Mouse (Mus musculus) gonadal fat pad, adult 2 months (tissue): ENCODE results near the gene Pxylp1. TPM values are rescaled to one million over a fixed set of nuclear protein-coding genes. Genes with fewer than 3 reads are reported as not detected.
"Not testable (repeated sequence)": the region's sequence is repeated elsewhere in the genome, so short reads cannot be mapped to it uniquely, and the experiment has no call there.

Source experiments
- DNase-seq: peaks from one replicate; pipeline ENCODE4 v3.0.0-alpha.2; 2012; ENCODE audit warnings: low read depth
- polyA plus RNA-seq: library from polyadenylated mRNA; depleted of rRNA; stranded (reverse); fragments of >200 nt; gene quantifications from 2 replicates; pipeline ENCODE4 v1.2.3, GENCODE M21; 2012; rRNA removed

The Pxylp1 gene
- 15.7 and 16.8 TPM in 2 replicates for polyA plus RNA-seq

- no peak for DNase-seq
Observed at GRCm38 (mm10) chr9:96892546-96892945, at the start of gene Pxylp1. TSS of gene Pxylp1 (minus strand) at chr9:96892669.

- DNase-seq: peak; percentile 68
Observed at GRCm38 (mm10) chr9:96938887-96939286, 46.4 kb upstream of the Pxylp1 start.

DNA sequence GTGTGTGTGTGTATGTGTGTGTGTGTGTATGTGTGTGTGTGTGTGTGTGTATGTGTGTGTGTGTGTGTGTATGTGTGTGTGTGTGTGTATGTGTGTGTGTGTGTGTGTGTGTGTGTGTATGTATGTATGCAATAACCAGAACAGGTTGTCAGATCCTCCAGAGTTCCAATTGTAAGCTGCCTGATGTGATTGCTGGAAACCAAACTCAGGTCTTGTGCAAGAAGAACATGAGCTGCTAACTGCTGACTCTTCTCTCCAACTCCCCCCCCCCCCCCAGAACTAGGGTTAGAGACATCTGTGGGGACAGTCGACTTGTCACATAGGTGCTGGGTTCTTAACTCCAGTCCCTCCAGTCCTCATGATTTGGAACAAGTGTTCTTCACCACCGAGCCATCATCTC, 44.0 kb upstream of the Pxylp1 start:
- not testable (repeated sequence) for DNase-seq

GRCm38 (mm10) chr9:96935556-96936300, 43.3 kb upstream of the Pxylp1 start:
- no peak for DNase-seq

GRCm38 (mm10) chr9:96934816-96935215, 42.3 kb upstream of the Pxylp1 start:
- DNase-seq: no peak

DNA sequence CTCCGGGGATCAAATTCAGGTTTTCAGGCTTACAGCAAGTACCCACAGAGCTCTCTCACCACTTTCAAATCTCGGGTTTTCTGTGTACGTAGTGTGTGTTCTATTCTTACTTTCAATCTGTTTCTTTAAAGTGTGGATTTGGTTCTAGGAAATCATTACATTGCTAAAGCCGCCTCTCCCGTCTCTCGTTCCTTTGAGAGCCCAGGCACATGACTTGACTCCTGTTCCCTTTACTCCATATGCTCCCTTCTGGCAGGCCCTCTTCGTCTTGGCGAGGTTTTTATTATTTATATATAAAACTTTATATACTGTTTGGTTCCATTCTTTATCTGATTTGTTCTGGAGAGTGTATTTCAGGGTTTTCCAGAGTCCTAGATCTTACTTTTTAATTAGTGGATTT, 40.3 kb upstream of the Pxylp1 start:
- no peak for DNase-seq

DNA sequence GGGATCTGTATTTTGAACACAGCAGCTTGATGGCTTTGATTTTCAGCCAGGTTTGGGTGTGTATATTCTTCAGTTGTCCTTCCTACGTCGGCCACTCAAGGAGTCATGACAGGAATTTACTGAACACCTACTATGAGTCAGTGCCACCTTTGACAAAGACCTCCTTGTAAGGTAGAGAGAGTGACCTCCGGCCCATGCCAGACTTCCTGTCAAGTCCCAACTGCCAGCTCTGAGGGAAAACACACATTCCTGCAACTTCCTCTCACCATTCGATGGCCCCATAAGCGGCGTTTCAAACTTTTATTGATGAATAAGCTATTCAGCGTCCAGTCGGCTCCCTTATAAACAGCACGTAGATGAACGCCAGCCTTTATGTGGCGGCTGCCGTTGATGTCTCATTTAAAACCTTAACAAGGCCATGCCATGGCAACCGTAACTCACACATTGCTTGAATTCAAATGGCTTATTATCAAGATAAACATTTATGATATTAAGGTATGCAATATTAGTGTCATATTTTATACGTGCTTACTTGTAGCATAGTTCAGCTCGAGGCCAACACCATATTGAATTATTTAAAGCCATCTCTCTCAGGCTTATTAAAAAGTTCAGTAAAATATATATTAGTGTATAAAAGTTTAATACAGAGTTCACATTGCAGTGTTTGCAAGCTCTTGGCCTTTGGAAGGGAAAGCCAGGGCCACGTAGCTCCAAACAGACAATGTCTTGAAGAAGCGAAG, 31.3 kb upstream of the Pxylp1 start:
- no peak for DNase-seq

- DNase-seq: no peak
Observed at GRCm38 (mm10) chr9:96923119-96923518, 30.6 kb upstream of the Pxylp1 start.

GRCm38 (mm10) chr9:96916620-96917538, 24.4 kb upstream of the Pxylp1 start:
- DNase-seq: peak; percentile 59

DNA sequence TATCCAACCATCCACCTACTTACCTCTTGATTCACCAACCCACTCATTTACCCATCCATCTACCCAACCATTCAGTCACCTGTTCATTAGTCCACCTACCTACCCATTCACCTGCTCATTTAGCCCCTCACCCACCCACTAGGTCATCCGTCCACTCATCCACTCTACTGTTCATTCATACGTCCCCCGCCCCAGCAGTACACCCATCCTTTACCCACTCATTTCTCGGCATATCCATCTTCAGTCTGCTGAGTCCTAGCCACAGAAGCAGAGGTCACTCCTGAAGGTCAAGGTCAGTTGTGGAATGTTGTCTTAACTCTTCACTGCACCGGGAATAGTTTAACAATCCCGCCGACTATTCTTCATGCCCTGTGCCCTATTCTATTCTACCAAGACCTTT, 23.6 kb upstream of the Pxylp1 start:
- no peak for DNase-seq

GRCm38 (mm10) chr9:96914851-96915250, 22.4 kb upstream of the Pxylp1 start:
- DNase-seq: no peak

GRCm38 (mm10) chr9:96914005-96914404, 21.5 kb upstream of the Pxylp1 start:
- no peak for DNase-seq

- no peak for DNase-seq
Observed at GRCm38 (mm10) chr9:96909503-96909902, 17.0 kb upstream of the Pxylp1 start.

DNA sequence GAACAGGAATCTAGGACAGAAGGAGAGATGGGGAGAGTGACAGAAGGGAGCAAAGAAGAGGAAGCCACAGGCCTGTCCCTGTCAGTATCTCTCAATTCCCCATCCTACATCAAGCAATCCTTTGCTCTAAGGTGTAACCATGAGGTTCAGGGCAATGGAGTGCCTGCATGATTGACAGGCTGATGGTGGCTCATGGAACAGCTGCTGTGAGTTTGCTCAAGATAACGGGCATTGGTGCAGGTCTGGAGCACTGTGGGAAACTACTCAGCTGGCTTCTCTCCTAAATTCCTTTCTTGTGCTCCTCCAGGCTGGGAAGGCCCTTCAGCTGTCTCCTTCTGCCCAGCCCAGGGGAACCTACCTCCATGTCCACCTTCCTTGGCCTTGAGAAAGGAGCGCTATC, 16.3 kb upstream of the Pxylp1 start:
- DNase-seq: no peak

DNA sequence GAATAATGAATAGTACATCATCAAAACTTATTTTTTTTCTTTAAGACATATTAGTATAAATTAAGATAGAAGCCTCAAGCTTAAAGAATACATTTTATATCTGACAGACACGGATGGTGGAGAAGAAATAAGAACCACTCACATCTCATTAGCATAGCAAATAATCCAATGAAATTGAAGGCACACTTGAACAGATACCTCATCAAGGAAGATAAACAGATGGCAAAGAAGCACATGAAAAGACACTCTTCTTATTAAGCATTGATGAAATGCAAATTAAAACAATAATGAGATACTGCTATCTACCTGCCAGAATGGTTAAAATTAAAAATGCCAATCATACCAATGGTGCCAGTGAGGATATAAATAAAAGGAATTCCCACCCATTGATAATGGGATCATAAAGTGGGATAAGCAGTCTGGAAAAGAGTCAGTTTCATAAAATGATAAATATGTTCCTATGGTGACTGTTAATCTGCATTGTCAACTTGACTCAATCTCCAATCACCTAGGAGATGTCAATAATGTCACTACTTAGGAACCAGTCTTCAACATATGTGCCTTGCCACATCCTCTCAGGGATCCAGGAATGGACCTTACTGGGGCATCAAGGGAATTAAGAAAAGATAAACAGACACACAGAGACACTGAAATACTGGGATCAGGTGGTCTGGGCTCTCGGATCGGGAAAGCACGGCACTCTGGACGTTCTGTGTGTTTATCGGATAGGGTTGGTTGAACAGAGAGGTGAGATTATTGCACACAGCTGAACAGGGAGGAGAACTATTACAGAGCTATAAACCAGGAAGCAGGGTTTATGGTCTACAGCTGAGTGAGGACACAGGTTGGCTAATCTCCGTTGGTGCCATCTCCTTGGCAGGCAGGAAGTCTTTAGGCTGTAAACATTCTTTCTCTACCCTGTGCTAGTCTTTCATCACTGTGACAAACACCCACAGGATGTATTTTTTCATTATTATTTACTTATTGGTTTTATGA, 12.2 kb upstream of the Pxylp1 start:
- no peak for DNase-seq

- DNase-seq: no peak
Observed at GRCm38 (mm10) chr9:96899717-96900116, 7.2 kb upstream of the Pxylp1 start.

DNA sequence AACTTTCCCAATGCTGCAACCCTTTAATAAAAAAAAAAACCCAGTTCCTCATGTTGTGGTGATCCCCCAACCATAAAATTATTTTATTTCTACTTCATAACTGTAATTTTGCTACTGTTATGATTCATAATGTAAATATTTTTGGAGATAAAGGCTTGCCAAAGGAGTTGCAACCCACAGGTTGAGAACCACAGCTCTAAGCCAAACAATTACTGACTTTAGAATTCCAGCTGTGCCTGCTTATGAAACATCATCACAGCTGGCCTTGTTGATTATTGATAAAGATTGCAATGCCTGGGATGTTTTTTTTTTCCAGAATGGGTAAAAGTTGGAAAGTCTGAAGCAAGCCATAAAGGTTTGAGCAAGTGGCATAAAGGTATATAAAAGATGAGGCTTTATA, 6.5 kb upstream of the Pxylp1 start:
- no peak for DNase-seq

GRCm38 (mm10) chr9:96896690-96897089, 4.2 kb upstream of the Pxylp1 start:
- DNase-seq: no peak

DNA sequence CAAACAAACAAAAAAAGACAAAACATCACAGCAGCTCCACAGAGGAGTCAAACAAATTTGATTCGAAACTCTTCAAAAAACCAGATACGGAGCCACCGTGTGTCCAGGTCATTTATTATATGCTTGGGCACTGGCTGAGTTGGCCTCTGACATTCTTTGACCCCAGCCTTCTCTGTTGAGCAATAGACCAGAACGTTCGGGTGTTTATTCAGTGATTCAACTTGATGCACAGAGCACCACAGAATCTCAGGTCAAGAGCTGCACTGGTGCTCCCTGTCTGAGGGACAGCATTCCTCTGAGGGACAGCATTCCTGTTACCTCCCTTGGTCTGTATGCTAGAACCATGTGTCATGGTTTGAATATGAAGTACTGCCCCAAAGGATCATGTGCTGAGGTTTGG, 1.1 kb upstream of the Pxylp1 start:
- DNase-seq: no peak

DNA sequence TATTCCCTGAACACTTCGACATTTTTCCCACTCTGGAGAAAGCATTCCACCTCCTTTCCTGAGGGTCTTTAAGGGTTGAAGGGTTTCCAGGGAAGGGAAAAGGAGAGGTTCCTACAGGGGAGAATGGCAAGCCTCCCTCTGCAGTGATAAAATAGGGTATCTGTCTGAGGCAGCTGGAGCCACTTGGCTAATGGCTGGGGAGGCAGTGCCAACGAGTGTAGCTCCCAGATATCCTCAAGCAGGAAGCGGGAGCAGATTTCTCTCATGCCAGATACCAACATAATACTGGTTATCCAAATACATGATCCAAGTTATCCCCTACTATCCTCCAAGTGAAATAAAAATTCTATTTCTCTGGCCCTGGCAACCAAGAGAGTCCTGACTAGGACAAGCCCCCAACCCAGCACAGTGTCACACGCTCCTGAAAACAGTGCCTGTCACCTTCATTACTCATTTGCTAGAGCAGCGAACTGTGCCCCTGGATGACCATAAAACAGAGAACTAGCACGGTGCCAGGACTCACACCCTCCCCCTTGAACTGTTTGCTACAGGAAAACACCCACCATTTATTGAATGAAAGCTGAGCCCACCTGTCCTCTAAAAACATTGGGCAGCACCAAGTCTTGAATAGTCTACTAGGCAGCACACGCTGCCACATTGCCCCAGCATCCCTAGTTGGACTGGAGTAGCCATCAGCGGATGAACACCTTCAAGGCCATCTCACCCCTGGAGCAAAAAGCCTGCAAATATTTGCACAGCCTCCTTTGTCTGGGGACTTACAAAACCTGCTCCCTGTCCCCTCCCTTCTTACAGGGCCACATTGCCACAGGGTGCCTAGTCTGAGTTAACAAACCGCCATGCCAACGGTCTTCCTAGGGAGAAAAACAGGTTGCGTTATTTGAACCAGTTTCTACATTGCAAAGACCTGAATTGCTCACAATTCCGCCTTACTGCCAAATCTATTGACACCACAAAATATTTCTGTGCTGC, 833 bp downstream of the Pxylp1 start:
- DNase-seq: no peak
